Mouse (Mus musculus): ENCODE results near the gene Slc17a9. TPM values are rescaled to one million over a fixed set of nuclear protein-coding genes. Genes with fewer than 3 reads are reported as not detected.
"Not testable (repeated sequence)": the region's sequence is repeated elsewhere in the genome, so short reads cannot be mapped to it uniquely, and the experiment has no call there.

Gene Slc17a9
- polyA plus RNA-seq, 1 experiment from 2014 or later = not detected

GRCm38 (mm10) chr2:180712037-180712689, 12.9 kb upstream of the Slc17a9 start:
- H3K27ac ChIP-seq (replicated peaks; ENCODE audit: low read depth, low read length) = no peak overlapping the region
- H3K4me2 ChIP-seq (ENCODE audit: low read depth, low read length) = no peak overlapping the region
- DNase-seq (ENCODE audit: low spot score) (no peak), ATAC-seq (replicated peaks; ENCODE audit: insufficient number of reproducible peaks, low FRiP score, low TSS enrichment, low read depth) (no peak)
- no peaks in the 10 kb centered on the region for H3K9me3 ChIP-seq (replicated peaks; ENCODE audit: control insufficient read depth, low read length)
- H3K4me1 ChIP-seq (ENCODE audit: control insufficient read depth, insufficient read depth, low read length) = peaks cover 6% of the 10 kb centered on the region
- no peak overlapping the region for H3K9ac ChIP-seq (replicated peaks; ENCODE audit: low read length)
- no peaks in the 10 kb centered on the region for H3K27me3 ChIP-seq (ENCODE audit: control insufficient read depth, insufficient read depth, low read length)
- WGBS = 95% methylated on average over 5 of the region's 5 CpGs
- no peak overlapping the region for H3K4me3 ChIP-seq (ENCODE audit: low read depth, low read length)
- peaks cover 2% of the 10 kb centered on the region; the same call in 1 of the 2 replicates for H3K36me3 ChIP-seq (replicated peaks; ENCODE audit: control insufficient read depth, insufficient read depth, low read depth, low read length)

- not testable (repeated sequence) for H3K36me3 ChIP-seq (replicated peaks; ENCODE audit: control insufficient read depth, insufficient read depth, low read depth, low read length); H3K9ac ChIP-seq (replicated peaks; ENCODE audit: low read length); H3K27ac ChIP-seq (replicated peaks; ENCODE audit: low read depth, low read length); H3K4me3 ChIP-seq (ENCODE audit: low read depth, low read length); ATAC-seq (replicated peaks; ENCODE audit: insufficient number of reproducible peaks, low FRiP score, low TSS enrichment, low read depth); DNase-seq (ENCODE audit: low spot score); H3K9me3 ChIP-seq (replicated peaks; ENCODE audit: control insufficient read depth, low read length); H3K4me1 ChIP-seq (ENCODE audit: control insufficient read depth, insufficient read depth, low read length); H3K27me3 ChIP-seq (ENCODE audit: control insufficient read depth, insufficient read depth, low read length); H3K4me2 ChIP-seq (ENCODE audit: low read depth, low read length)
- 91% methylated on average over 5 of the region's 5 CpGs for WGBS
Observed at GRCm38 (mm10) chr2:180722748-180723147, 2.3 kb upstream of the Slc17a9 start.

- Histone ChIP-seq H3K4me1 (ENCODE audit: control insufficient read depth, insufficient read depth, low read length) (peaks cover 4% of the 10 kb centered on the region; the same call in 1 of the 2 replicates), H3K4me3 (ENCODE audit: low read depth, low read length) (no peak overlapping the region), H3K9ac (replicated peaks; ENCODE audit: low read length) (no peak overlapping the region), H3K36me3 (replicated peaks; ENCODE audit: control insufficient read depth, insufficient read depth, low read depth, low read length) (no peaks in the 10 kb centered on the region; the same call in 1 of the 2 replicates), H3K27me3 (ENCODE audit: control insufficient read depth, insufficient read depth, low read length) (no peaks in the 10 kb centered on the region), H3K4me2 (ENCODE audit: low read depth, low read length) (no peak overlapping the region), H3K27ac (replicated peaks; ENCODE audit: low read depth, low read length) (no peak overlapping the region), H3K9me3 (replicated peaks; ENCODE audit: control insufficient read depth, low read length) (no peaks in the 10 kb centered on the region)
- no peak for ATAC-seq (replicated peaks; ENCODE audit: insufficient number of reproducible peaks, low FRiP score, low TSS enrichment, low read depth)
- 69% methylated on average over 2 of the region's 2 CpGs for WGBS
- no peak for DNase-seq (ENCODE audit: low spot score)
Observed at GRCm38 (mm10) chr2:180723865-180724264, 1.2 kb upstream of the Slc17a9 start.

- no peak overlapping the region for H3K9ac ChIP-seq (replicated peaks; ENCODE audit: low read length)
- DNase-seq (ENCODE audit: low spot score) = no peak
- H3K4me1 ChIP-seq (ENCODE audit: control insufficient read depth, insufficient read depth, low read length) = peaks cover 4% of the 10 kb centered on the region; the same call in 1 of the 2 replicates
- H3K4me2 ChIP-seq (ENCODE audit: low read depth, low read length) = no peak overlapping the region
- no peaks in the 10 kb centered on the region for H3K9me3 ChIP-seq (replicated peaks; ENCODE audit: control insufficient read depth, low read length)
- no peak for ATAC-seq (replicated peaks; ENCODE audit: insufficient number of reproducible peaks, low FRiP score, low TSS enrichment, low read depth)
- H3K27me3 ChIP-seq (ENCODE audit: control insufficient read depth, insufficient read depth, low read length) = no peaks in the 10 kb centered on the region
- H3K36me3 ChIP-seq (replicated peaks; ENCODE audit: control insufficient read depth, insufficient read depth, low read depth, low read length) = no peaks in the 10 kb centered on the region; the same call in 1 of the 2 replicates
- WGBS = 6% methylated on average over 6 of the region's 6 CpGs
- H3K27ac ChIP-seq (replicated peaks; ENCODE audit: low read depth, low read length) = no peak overlapping the region
- H3K4me3 ChIP-seq (ENCODE audit: low read depth, low read length) = no peak overlapping the region
Observed at GRCm38 (mm10) chr2:180725414-180725778, 333 bp downstream of the Slc17a9 start.

GRCm38 (mm10) chr2:180725856-180726629, 980 bp downstream of the Slc17a9 start:
- no peak overlapping the region for H3K27ac ChIP-seq (replicated peaks; ENCODE audit: low read depth, low read length)
- ATAC-seq (replicated peaks; ENCODE audit: insufficient number of reproducible peaks, low FRiP score, low TSS enrichment, low read depth) = no peak
- H3K36me3 ChIP-seq (replicated peaks; ENCODE audit: control insufficient read depth, insufficient read depth, low read depth, low read length) = no peaks in the 10 kb centered on the region; the same call in 1 of the 2 replicates
- no peak overlapping the region for H3K9ac ChIP-seq (replicated peaks; ENCODE audit: low read length)
- H3K4me2 ChIP-seq (ENCODE audit: low read depth, low read length) = no peak overlapping the region
- H3K4me1 ChIP-seq (ENCODE audit: control insufficient read depth, insufficient read depth, low read length) = peaks cover 4% of the 10 kb centered on the region; the same call in 1 of the 2 replicates
- H3K9me3 ChIP-seq (replicated peaks; ENCODE audit: control insufficient read depth, low read length) = no peaks in the 10 kb centered on the region
- H3K27me3 ChIP-seq (ENCODE audit: control insufficient read depth, insufficient read depth, low read length) = no peaks in the 10 kb centered on the region
- no peak for DNase-seq (ENCODE audit: low spot score)
- WGBS = 32% methylated on average over 8 of the region's 8 CpGs
- H3K4me3 ChIP-seq (ENCODE audit: low read depth, low read length) = no peak overlapping the region

- H3K36me3 ChIP-seq (replicated peaks; ENCODE audit: control insufficient read depth, insufficient read depth, low read depth, low read length) = no peaks in the 10 kb centered on the region
- H3K27ac ChIP-seq (replicated peaks; ENCODE audit: low read depth, low read length) = no peak overlapping the region
- peaks cover 4% of the 10 kb centered on the region; the same call in 1 of the 2 replicates for H3K4me1 ChIP-seq (ENCODE audit: control insufficient read depth, insufficient read depth, low read length)
- no peak overlapping the region for H3K4me2 ChIP-seq (ENCODE audit: low read depth, low read length)
- H3K4me3 ChIP-seq (ENCODE audit: low read depth, low read length) = no peak overlapping the region
- no peak for ATAC-seq (replicated peaks; ENCODE audit: insufficient number of reproducible peaks, low FRiP score, low TSS enrichment, low read depth)
- no peak for DNase-seq (ENCODE audit: low spot score)
- H3K9ac ChIP-seq (replicated peaks; ENCODE audit: low read length) = no peak overlapping the region
- WGBS = 73% methylated on average over 6 of the region's 6 CpGs
- H3K27me3 ChIP-seq (ENCODE audit: control insufficient read depth, insufficient read depth, low read length) = no peaks in the 10 kb centered on the region
- no peaks in the 10 kb centered on the region for H3K9me3 ChIP-seq (replicated peaks; ENCODE audit: control insufficient read depth, low read length)
Observed at GRCm38 (mm10) chr2:180726658-180727442, 1.8 kb downstream of the Slc17a9 start.

GRCm38 (mm10) chr2:180727613-180728021, 2.6 kb downstream of the Slc17a9 start:
- DNase-seq (ENCODE audit: low spot score) (no peak), ATAC-seq (replicated peaks; ENCODE audit: insufficient number of reproducible peaks, low FRiP score, low TSS enrichment, low read depth) (no peak)
- no peak overlapping the region for H3K9ac ChIP-seq (replicated peaks; ENCODE audit: low read length)
- H3K36me3 ChIP-seq (replicated peaks; ENCODE audit: control insufficient read depth, insufficient read depth, low read depth, low read length) = no peaks in the 10 kb centered on the region
- no peak overlapping the region for H3K27ac ChIP-seq (replicated peaks; ENCODE audit: low read depth, low read length)
- H3K9me3 ChIP-seq (replicated peaks; ENCODE audit: control insufficient read depth, low read length) = no peaks in the 10 kb centered on the region
- no peaks in the 10 kb centered on the region for H3K27me3 ChIP-seq (ENCODE audit: control insufficient read depth, insufficient read depth, low read length)
- WGBS = 67% methylated on average over 4 of the region's 4 CpGs
- no peak overlapping the region for H3K4me2 ChIP-seq (ENCODE audit: low read depth, low read length)
- H3K4me3 ChIP-seq (ENCODE audit: low read depth, low read length) = no peak overlapping the region
- H3K4me1 ChIP-seq (ENCODE audit: control insufficient read depth, insufficient read depth, low read length) = peaks cover 4% of the 10 kb centered on the region; the same call in 1 of the 2 replicates

Measured in embryonic facial prominence, embryonic 11.5 days (tissue).